Mouse (Mus musculus) CH12.LX (cell line): Measurements from ENCODE around the gene Gpr146. TPM values are rescaled to one million over a fixed set of nuclear protein-coding genes. Genes with fewer than 3 reads are reported as not detected.

Experiments
- DNase-seq: peaks from one replicate; pipeline ENCODE4 v3.0.0-alpha.2; 2013; ENCODE audit errors: extremely low read depth
- H3K27ac ChIP-seq: 2 replicates; pipeline ENCODE4 v1.5.1; 2012; ENCODE audit warnings: low read depth, mild to moderate bottlenecking, control low read depth, moderate library complexity; ENCODE audit not compliant: insufficient read depth
- H3K27me3 ChIP-seq: replicated peaks from 2 replicates; pipeline ENCODE3; 2012; ENCODE audit warnings: inconsistent platforms
- H3K36me3 ChIP-seq, 2 experiments: replicated peaks in 1 of 2; 2 replicates each; pipeline versions ENCODE3 to v1.6.1; 2012; ENCODE audit warnings: inconsistent platforms in 1 of 2, low read length in 1 of 2, mild to moderate bottlenecking in 1 of 2, mixed read lengths in 1 of 2, moderate library complexity in 1 of 2; ENCODE audit not compliant: control insufficient read depth in 1 of 2, insufficient read depth in 1 of 2
- H3K4me1 ChIP-seq, 2 experiments: 2 replicates each; pipeline ENCODE4 v1.6.1; 2012; ENCODE audit warnings: inconsistent platforms in 1 of 2, moderate library complexity in 1 of 2; ENCODE audit not compliant: insufficient read depth in 2 of 2, control insufficient read depth in 1 of 2
- H3K4me2 ChIP-seq: 2 replicates; pipeline ENCODE4 v1.6.1; 2012; ENCODE audit warnings: low read depth, mild to moderate bottlenecking, control low read depth; ENCODE audit not compliant: poor library complexity, insufficient read depth, severe bottlenecking
- H3K4me3 ChIP-seq, 3 experiments: fragments of 150-350 bp in 1 of 3; sonication (generic) in 1 of 3; replicated peaks in 1 of 3; 2 replicates each; pipeline versions ENCODE3 to v1.5.1; 2011 to 2012; ENCODE audit warnings: low read depth in 2 of 3, low read length in 2 of 3, mild to moderate bottlenecking in 2 of 3, moderate library complexity in 2 of 3, control low read depth in 1 of 3, improper control_type of control experiment in 1 of 3, inconsistent platforms in 1 of 3, mixed read lengths in 1 of 3; ENCODE audit not compliant: poor library complexity in 1 of 3
- H3K79me2 ChIP-seq: replicated peaks from 2 replicates; pipeline ENCODE4 v1.6.1; 2012; ENCODE audit warnings: mild to moderate bottlenecking, moderate library complexity; ENCODE audit not compliant: control insufficient read depth, poor library complexity, insufficient read depth, severe bottlenecking; ENCODE audit errors: extremely low read depth
- H3K9ac ChIP-seq: 2 replicates; pipeline ENCODE4 v1.6.1; 2012; ENCODE audit warnings: low read depth, mild to moderate bottlenecking, control low read depth, moderate library complexity; ENCODE audit not compliant: insufficient read depth
- H3K9me3 ChIP-seq: replicated peaks from 2 replicates; pipeline ENCODE3; 2012; ENCODE audit warnings: low read length, inconsistent platforms, mixed read lengths
- BHLHE40 ChIP-seq: IDR thresholded peaks from 2 replicates; pipeline ENCODE4 v1.6.1; 2011; ENCODE audit warnings: mild to moderate bottlenecking, low read depth, low read length, improper control_type of control experiment
- CHD2 ChIP-seq: IDR thresholded peaks from 2 replicates; pipeline ENCODE4 v1.6.1; 2011; ENCODE audit warnings: low read length, improper control_type of control experiment
- CTCF ChIP-seq, 2 experiments: IDR thresholded peaks in 1 of 2; conservative IDR thresholded peaks in 1 of 2; 2 replicates each; pipeline ENCODE4 v1.5.1; 2011 to 2012; ENCODE audit warnings: low read depth in 2 of 2, low read length in 2 of 2, improper control_type of control experiment in 1 of 2, inconsistent platforms in 1 of 2, mild to moderate bottlenecking in 1 of 2, moderate library complexity in 1 of 2
- E2F4 ChIP-seq: IDR thresholded peaks from 2 replicates; pipeline ENCODE4 v1.6.1; 2011; ENCODE audit warnings: low read depth, low read length, improper control_type of control experiment; ENCODE audit not compliant: insufficient replicate concordance
- HCFC1 ChIP-seq: IDR thresholded peaks from 2 replicates; pipeline ENCODE4 v1.6.1; 2012; ENCODE audit warnings: low read depth, mild to moderate bottlenecking, inconsistent platforms, low read length, improper control_type of control experiment
- NRF1 ChIP-seq: IDR thresholded peaks from 2 replicates; pipeline ENCODE4 v1.6.1; 2014; ENCODE audit warnings: low read depth, mild to moderate bottlenecking, inconsistent platforms, low read length, improper control_type of control experiment, moderate library complexity
- PAX5 ChIP-seq: IDR thresholded peaks from 2 replicates; pipeline ENCODE4 v1.6.1; 2012; ENCODE audit warnings: low read length, inconsistent platforms, mixed read lengths
- SMC3 ChIP-seq: IDR thresholded peaks from 2 replicates; pipeline ENCODE4 v1.6.1; 2011; ENCODE audit warnings: low read depth, low read length, improper control_type of control experiment
- UBTF ChIP-seq: IDR thresholded peaks from 2 replicates; pipeline ENCODE4 v1.6.1; 2012; ENCODE audit warnings: low read depth, mild to moderate bottlenecking, inconsistent platforms, low read length, improper control_type of control experiment, moderate library complexity
- USF2 ChIP-seq: conservative IDR thresholded peaks from 2 replicates; pipeline ENCODE4 v1.6.1; 2011; ENCODE audit warnings: low read depth, low read length, improper control_type of control experiment
- ZMIZ1 ChIP-seq: IDR thresholded peaks from 2 replicates; pipeline ENCODE4 v1.6.1; 2012; ENCODE audit warnings: low read depth, mild to moderate bottlenecking, inconsistent platforms, low read length, improper control_type of control experiment
- dilution Hi-C: fragments of 300-500 bp; cut with MboI; formaldehyde crosslinking; loops from 2 replicates; pipeline ENCODE4 v1.14.3; 2020; ENCODE audit warnings: low sequenced_read_pairs; ENCODE audit not compliant: extremely low pct_unique_long_range_greater_than_20kb, extremely low pct_ligation_motif_present
- in situ Hi-C: fragments of 300-500 bp; cut with MboI; formaldehyde crosslinking; loops from 3 replicates; pipeline ENCODE4 v1.14.3; 2019; ENCODE audit warnings: low sequenced_read_pairs, low pct_ligation_motif_present, low pct_unique_long_range_greater_than_20kb, mixed read lengths
- polyA plus RNA-seq: library from polyadenylated mRNA; unstranded; fragments of >175 nt; gene quantifications from 2 replicates; pipeline ENCODE4 v1.2.1, GENCODE M21; 2012; ENCODE audit warnings: low read depth; ENCODE audit not compliant: insufficient read length
- total RNA-seq, 2 experiments: library from RNA; depleted of rRNA; stranded (reverse); fragments of 300-350 nt in 1 of 2; fragments of >200 nt in 1 of 2; gene quantifications; 2 replicates each; pipeline ENCODE4 v1.2.3; 2012 to 2014

The Gpr146 gene
- total and polyA plus RNA-seq, 3 experiments: 0.13 TPM; not detected in 2

DNA sequence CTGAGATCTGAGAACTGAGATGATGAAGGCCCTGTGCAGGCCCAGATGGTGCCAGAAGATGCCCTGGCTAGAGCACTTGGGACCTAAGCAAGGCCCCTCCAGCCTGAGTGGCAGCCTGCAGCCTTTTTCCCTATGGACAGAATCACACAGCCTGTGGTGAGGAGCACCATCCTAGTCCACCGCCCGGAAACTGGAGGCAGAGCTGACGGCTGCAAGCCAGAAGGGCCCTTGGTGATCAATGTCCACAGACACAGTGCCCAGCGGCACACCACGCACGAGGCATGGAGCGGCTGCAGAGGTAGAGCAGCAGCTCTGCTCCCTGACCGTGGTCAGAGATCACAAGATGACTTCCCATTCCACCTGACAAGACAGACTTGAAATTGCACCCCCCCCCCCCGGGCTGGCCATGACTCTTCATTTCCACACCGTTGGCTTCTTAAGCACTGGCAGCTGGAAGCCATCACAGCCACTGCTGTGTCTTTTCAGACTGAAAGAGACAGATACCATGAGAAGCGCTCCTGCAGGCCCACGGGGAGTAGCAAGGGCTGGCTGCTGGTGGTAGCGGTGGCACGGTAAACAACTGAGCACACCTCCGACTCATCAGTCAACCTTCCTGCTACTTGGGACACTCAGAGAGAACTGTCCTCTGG lies 34.3 kb downstream of the Gpr146 start:
- peaks cover 7 to 38% of the 10 kb centered on the region in 2 experiments for H3K4me1 ChIP-seq
- H3K4me3 ChIP-seq: no peak overlapping the region

DNA sequence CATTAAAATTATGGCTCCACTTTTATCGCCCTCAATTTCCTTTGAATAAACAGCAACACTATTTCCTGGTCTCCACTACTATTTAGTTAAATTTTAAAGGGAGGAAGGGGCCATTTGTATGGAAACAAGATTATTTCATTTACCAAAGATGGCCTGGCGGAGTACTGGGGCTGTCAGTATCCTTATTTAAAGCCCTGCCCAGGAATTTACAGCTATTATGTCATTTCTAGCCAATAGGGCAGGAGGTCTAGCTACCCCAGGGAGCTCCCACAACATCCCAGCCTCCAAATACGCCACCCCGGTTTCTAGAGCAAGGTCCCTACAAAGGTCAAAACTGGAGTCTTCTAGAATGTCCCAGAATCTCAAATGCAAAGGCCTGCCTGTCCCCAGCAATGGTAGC lies 36.0 kb downstream of the Gpr146 start:
- H3K9me3 ChIP-seq: no peaks in the 10 kb centered on the region
- H3K4me2 ChIP-seq: no peak overlapping the region
- in situ Hi-C loops: no loop called here
- dilution Hi-C loops: no loop called here
- H3K9ac ChIP-seq: no peak overlapping the region
- H3K27ac ChIP-seq: no peak overlapping the region
- H3K4me3 ChIP-seq: no peak overlapping the region
- H3K27me3 ChIP-seq: no peaks in the 10 kb centered on the region
- DNase-seq: no peak
- TF ChIP-seq PAX5: no peak
- TF ChIP-seq CHD2: no peak
- TF ChIP-seq E2F4: no peak
- TF ChIP-seq ZMIZ1: no peak
- TF ChIP-seq HCFC1: no peak
- no peak for TF ChIP-seq USF2
- no peaks in the 10 kb centered on the region for H3K79me2 ChIP-seq
- H3K36me3 ChIP-seq: peaks cover 3 to 84% of the 10 kb centered on the region in 2 experiments
- H3K4me1 ChIP-seq: peaks cover 4 to 25% of the 10 kb centered on the region in 2 experiments

More for the DNA sequence above, 34.3 kb downstream of the Gpr146 start:
- TF ChIP-seq SMC3 (no peak), UBTF (no peak), CTCF (conservative IDR thresholded peaks at IDR 0.05 in 1 of 2, IDR thresholded peaks at IDR 0.05 in 1 of 2; ENCODE audit: low read depth in 2 of 2, low read length in 2 of 2) (no peak)
- dilution Hi-C loops (no loop called here), in situ Hi-C loops (no loop called here)
- H3K9me3 ChIP-seq: no peaks in the 10 kb centered on the region
- DNase-seq: no peak
- no peak overlapping the region for H3K27ac ChIP-seq
- H3K9ac ChIP-seq: no peak overlapping the region
- H3K27me3 ChIP-seq: no peaks in the 10 kb centered on the region
- H3K36me3 ChIP-seq: peaks cover 3 to 70% of the 10 kb centered on the region in 2 experiments
- no peak overlapping the region for H3K4me2 ChIP-seq
- no peaks in the 10 kb centered on the region for H3K79me2 ChIP-seq

DNA sequence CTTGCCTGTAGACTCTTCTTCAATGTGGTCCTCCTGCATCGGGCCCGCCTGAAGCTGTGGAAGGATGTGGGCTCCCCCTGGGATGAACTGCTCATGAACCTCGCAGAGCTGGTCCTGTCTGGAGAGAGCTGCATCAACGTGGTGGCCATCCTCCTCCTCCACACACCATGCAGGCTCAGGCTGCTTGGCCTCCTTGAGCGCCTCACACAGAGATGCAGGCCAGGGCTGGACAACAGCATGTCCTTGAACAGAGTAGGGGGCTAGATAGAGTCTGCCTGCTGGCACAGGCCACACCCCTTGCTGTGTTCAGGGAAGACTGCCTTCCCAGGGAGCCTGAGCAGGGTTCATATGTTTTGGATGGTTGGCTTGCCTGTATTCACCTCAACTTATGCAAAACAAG lies 37.5 kb downstream of the Gpr146 start:
- Histone ChIP-seq H3K4me2 (no peak overlapping the region), H3K36me3 (peaks cover 3 to 86% of the 10 kb centered on the region in 2 experiments), H3K9ac (no peak overlapping the region), H3K27ac (no peak overlapping the region), H3K79me2 (no peaks in the 10 kb centered on the region), H3K4me1 (peaks cover 0 to 17% of the 10 kb centered on the region in 2 experiments; a peak in 2 of 4 replicates), H3K27me3 (no peaks in the 10 kb centered on the region), H3K9me3 (no peaks in the 10 kb centered on the region), H3K4me3 (no peak overlapping the region)
- dilution Hi-C loops: no loop called here
- in situ Hi-C loops: no loop called here
- DNase-seq: no peak
- TF ChIP-seq PAX5 (no peak), BHLHE40 (no peak), NRF1 (no peak)
